Mouse (Mus musculus) T-cell, adult 2 months (primary cell): ENCODE results near the gene Slc5a11.

Source experiments
- DNase-seq: peaks from one replicate; pipeline ENCODE4 v3.0.0; 2022; ENCODE audit warnings: low spot score

Gene Slc5a11

DNA sequence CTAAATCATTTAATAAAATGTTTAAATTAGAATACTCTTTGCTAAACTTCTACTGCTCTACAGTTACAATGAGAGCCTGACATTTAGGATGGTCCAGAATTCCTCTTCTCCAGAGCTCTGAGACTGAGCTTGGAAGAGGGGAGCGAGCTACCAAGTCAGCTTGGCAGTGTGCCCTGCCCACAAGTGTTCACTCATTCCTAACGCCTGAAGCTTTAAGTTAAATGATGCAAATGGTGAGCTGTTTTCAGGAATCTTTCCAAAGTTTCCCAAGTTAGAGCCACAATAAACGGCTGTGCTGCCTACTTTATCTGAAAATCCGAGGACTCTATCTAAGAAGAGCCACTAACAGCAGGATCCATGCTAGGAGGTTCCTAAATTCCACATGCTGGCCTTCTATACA, 69.2 kb downstream of the Slc5a11 start:
- no peak for DNase-seq

DNA sequence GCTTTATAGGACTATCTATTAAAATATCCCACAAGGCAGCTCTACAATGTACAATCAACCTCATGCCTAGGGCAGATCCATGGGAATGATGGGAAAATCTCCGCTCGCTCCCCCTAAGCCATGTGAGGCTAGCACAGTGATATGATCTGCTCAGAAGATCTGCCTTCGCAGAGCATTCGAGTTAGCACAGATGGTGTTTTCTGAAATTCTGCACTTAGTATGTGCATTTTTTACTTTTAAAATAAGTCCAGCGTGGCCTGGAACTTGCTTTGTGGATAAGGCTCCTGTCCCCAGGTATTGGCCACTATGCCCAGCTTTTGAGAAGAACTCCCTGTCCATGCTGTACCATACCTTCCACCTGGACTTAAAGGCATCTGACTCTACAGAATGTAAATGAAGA, 71.3 kb downstream of the Slc5a11 start:
- DNase-seq = no peak

DNA sequence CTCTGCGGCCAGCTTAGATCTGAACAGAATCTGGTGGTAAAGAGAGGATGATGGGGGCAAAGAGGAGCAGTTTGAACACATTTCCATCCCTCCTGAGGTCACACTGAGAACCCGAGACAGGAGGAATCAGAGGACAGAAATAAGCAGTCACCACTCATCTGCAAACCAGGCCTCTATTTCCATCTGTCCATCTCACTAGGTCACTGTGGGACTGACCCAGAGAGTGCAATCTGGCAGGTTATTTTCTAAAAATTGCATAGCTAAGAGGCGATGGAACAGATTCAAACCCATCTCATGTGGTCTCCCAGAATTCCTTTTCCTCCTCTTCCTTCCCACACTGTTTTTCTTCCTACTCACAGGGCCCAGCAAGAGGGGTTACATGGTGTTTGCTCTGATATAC, 73.3 kb downstream of the Slc5a11 start:
- DNase-seq = no peak

DNA sequence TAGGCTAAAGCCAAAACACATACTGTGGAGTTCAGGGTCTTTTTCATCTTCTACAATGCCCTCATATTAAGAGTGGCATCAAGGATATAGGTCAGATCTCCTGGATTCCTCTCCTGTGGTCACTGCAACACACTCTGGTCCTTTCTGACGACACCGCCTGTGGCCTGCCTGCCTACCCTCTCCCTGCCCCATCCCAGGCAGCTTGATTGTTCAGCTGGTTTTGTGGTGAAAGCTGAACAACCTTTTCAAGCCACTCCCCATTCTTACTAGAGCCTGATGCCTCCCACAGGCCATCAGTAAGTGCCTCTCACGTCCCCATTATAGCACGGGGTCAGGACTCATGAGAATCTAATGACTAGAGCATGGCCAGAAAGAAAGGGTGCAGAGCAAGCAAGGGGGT, 74.6 kb downstream of the Slc5a11 start:
- no peak for DNase-seq

DNA sequence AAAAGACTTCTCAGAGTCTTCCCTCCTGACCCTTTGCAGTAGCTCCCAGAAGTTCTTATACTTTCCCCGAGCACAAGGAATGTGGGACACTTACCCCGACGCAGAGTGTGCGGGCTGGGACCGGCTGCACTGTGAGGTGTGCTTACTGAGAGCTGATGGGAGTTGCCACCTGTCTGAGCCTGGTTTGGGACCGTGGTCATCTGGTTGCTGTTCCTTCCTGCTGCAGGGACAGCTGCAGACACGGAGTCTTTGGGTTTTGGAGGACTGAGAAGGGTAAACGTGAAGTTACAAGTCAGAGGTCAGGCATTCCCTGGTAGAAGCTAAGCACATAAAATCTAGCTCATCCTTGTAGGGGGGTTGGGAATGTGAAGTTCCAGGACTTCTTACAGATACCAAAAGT, 77.4 kb downstream of the Slc5a11 start:
- no peak for DNase-seq

DNA sequence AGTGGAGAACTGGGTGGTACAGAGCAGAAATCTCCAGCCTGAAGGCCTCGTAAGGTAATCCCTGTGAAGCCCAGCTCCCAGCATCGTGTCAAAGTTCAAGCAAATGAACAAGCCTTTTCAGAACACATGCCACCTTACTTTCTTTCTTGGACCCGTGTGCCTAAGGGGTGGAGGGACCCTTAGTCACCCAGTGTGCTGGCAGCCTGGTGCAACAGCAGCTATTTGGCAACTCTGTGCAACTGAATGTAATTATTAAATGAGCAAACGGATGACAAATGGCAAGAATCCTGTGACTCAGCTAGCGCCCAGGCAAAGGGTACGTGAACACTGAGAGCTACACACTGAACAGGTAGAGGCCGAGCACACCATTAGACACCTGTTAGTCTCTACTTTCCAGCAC, 79.3 kb downstream of the Slc5a11 start:
- DNase-seq = no peak

DNA sequence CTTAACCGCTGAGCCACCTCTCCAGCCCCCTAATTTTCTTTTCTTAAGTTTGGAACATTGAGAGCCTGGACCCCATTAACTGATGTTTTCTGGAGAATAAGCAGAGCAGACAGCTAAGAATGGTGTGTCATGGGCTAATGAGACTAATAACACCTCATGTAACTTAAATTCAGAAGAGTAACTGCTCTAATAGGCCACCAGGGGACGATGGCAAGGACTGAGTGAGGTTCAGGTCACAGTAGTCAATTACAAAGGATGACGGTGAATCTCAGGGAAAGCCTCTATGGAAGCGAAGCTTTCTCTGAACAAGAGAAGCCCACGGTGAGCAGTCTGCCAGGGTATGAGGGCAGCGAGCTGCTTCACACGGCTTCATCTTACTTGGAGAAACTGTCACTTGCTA, 80.8 kb downstream of the Slc5a11 start:
- DNase-seq = no peak

DNA sequence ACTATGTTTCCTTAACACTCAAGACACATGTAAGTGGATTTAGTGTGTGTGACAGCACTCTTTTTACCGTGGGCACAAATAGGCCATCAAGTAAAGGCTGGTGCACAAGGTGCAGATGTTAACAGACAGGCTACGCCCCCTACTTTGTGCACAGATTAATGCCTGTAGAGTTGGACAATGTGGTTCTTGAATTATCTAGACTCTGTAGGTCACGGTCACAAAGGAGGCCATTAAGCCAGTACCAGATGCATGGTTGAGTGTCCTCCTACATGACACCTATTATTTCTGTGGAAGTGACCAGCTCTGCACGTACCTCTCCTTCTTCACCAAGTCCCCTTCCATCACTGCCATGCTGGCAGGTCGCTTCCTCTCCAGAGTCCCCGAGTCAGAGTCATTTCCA, 81.5 kb downstream of the Slc5a11 start:
- DNase-seq = no peak

DNA sequence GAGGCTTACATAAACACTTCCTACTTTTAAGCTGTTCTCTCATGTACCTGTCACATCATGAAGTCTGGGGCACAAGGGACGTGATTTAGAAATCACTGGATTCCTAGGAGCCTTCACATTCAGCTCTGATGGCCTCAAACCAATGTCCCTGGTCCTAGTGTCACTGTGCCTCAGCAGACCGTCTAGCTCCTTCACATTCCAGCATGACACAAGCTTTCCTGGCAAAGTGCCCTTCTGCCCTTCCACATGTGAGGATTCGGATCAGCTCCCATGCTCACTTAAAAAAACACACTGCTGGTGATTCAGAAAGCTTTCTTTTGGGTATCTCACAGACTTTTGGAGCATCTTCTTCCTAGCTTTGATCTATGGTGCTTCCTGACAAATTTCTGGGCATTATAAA, 83.6 kb downstream of the Slc5a11 start:
- DNase-seq = no peak

DNA sequence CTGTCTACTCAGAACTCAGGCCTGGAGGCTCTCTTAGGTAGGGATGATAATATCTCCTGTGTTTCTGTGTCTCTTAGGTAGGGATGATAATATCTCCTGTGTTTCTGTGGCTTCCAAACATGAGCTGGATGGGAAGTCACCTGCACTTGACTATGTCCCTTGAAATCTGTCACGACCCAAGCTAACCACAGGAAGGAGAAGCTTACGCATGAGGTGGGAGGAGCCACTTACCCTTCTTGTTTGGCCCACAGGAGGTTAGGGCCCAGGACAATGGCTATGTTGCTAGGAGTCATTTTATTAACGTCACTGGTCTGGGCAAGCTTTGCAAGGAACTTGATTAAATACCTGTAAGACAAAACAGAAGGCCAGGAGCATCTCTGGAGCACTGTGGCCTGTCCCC, 85.7 kb downstream of the Slc5a11 start:
- no peak for DNase-seq

DNA sequence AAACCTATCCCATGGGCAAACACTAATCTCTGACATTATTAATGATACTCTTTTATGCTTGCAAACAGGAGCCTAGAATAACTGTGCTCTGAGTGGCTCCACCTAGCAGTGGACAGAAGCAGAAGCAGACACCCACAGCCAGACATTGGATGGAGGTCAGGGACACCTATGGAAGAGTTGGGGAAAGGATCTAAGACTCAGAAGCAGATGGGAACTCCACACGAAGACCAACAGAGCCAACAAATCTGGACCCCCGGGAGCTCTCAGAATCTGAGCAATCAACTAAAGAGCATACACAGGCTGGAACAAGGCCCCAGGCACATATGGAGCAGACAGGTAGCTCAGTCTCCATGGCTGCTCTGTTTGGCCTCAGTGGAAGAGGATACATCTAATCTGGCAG, 90.8 kb downstream of the Slc5a11 start:
- DNase-seq = no peak

DNA sequence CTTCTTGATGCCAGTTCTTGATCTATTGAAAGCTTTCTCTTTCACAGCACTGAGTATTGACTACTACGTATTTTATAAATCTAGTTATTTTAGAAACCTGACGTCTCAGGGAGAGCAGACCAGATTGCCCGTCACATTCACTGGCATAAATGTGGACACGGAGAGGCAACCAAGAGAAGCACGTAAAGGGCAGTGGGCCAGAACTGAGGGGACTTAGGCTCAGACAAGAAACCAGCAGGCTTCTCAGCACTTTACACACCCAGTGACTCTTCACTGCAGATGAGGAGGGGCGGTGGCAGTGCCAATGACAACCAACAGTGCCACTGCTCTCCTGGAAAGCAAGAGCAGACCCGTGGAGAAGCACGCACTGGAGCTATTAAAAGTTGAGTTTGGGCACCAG, 92.7 kb downstream of the Slc5a11 start:
- no peak for DNase-seq

DNA sequence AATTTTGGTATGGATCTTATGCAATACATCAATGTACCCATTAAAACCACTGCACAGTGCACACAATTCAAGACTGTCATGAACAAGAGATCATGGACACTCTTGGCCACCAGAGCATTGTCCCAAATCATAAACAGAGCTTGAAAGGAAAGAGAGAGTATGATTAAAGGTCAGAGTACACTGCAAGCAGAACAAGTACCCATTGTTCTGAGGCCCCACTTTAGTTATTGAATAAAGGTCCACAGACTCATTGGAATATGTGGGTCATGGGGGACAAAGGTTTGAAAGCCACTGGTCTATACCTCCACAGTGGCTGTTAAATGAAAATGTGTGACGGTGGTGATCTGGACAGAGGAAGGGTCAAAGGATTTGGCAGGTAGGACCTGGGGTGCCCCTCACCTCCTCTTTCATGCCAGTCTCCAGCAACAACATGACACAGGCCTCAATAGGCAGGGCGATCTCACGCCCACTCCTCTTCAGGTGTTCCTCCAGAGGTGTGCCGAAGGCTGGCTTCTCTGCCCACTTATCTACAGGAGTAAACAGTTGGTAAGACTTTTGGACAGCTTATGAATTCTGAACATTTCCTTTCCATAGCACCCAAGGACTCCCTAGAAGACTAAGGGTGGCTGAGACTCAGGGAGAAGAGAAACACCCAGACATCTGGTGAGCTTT, 93.4 kb downstream of the Slc5a11 start:
- DNase-seq = no peak

DNA sequence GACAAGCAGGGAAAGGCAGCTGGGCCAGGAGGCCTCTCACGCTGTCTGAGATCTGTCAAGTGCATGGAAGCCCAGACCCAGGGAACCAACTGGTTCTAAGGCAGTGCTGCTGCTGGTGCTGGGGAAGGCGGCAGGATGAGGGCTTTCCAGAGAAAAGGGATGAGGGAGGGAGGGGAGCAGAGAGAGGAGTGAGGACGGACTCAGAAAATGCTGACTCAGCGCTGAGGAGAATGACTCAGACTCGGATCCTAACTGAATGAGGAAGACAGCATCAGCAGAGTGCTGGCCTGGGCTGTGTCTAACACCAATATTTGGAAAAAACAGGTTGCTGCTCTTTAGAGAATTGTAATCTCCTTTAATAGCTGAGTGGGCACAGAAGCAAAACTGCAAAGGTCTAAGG, 97.3 kb downstream of the Slc5a11 start:
- no peak for DNase-seq

DNA sequence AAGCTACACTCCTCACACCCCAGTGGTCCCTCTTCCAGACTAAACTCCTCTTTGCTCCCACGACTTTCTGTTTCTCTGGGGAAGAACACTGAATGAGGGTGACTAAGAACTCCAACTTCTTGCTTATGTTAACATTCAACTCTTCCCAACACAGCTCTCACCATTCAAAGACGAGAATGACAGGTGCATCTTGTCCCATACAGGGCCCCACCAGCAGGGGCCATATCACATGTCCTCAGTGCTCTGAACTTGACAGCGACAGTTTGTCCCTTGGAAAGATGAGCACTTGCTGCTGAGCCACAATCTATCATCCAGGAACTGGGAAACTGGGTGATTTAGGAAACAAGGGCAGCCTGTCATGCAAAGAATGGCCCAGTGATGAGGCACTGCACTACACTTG, 98.2 kb downstream of the Slc5a11 start:
- no peak for DNase-seq

DNA sequence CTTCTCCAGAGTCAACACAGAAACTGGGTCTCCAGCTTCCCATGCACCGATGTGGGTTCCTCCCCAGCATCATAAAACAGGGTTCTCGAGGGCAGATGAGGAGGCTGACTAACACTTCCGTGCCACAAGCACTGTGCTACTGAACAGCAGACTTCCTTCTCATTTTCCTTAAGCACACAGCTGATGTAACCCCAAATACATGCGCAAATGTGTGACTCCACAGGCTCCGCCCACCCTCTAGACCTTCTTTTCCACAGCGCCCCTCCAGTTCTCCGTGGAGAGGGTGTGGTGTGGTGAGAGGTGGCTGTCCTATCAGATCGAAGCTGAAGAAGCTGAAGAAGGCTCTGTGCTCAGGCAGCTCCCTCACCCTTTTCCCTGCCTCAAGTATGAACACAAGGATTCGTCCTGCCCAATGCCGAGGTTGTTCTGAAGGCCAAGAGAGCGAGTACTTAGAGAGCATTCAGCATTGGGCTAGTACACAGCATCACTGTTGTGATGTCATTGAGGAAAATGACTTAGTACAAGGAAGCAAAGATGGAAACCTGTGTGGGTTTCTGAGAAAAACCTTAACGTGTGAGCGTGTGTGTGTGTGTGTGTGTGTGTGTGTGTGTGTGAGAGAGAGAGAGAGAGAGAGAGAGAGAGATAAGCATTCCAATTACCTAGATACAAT, 108.0 kb downstream of the Slc5a11 start:
- peak; percentile 27 for DNase-seq
